Mouse (Mus musculus) embryonic fibroblast, embryonic 13.5 days (primary cell): Measurements from ENCODE around the gene Sult6b2.

Experiments used
- CTCF ChIP-seq: IDR thresholded peaks from 2 replicates; pipeline ENCODE4 v1.5.1; 2011; ENCODE audit warnings: mild to moderate bottlenecking, control low read depth, low read length, moderate library complexity, borderline replicate concordance; ENCODE audit not compliant: insufficient read depth
- POLR2A ChIP-seq: IDR thresholded peaks from 2 replicates; pipeline ENCODE4 v1.6.1; 2011; ENCODE audit warnings: low read depth, mild to moderate bottlenecking, control low read depth, low read length, moderate library complexity

- TF ChIP-seq CTCF = no peak
- TF ChIP-seq POLR2A = no peak
Measured at GRCm38 (mm10) chr6:142812969-142813368, 8.7 kb upstream of the Sult6b2 start.
